Mouse (Mus musculus): ENCODE results near the gene Slc25a36.

DNA sequence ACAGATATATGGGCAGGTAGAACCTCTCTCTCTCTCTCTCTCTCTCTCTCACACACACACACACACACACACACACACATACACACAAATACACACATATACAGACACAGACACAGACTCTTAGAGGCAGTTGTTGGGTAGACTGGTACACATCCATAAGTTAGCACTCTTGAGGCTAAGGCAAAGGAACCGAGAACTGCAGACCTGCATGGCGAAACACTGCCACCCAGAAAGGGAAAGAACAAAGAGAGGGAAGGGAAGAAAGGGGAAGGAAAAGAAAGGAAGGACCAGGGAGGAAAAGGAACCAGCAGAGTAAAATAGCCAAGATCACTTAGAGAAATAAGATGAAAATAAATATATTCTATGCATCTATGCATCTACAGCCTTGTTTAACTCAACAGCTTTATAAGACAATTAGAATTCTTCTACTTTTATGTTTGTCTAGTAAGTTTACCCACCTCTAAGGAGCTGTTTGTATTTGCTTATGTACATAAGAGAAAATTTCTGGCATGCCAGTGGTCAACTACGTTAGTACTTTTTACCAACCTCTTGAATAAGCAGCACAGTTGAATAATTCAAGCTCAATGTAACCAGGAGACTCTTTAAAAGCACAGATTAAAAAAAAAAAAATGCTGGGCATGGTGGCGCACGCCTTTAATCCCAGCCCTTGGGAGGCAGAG, 4.3 kb downstream of the Slc25a36 start:
- TF ChIP-seq CTCF (IDR thresholded peaks at IDR 0.05; ENCODE audit: low read depth, low read length) (no peak), GATA1 (IDR thresholded peaks at IDR 0.05; ENCODE audit: borderline replicate concordance, low read length) (no peak), POLR2AphosphoS5 (IDR thresholded peaks at IDR 0.05; ENCODE audit: insufficient replicate concordance, low read depth, low read length) (no peak), TAL1 (conservative IDR thresholded peaks at IDR 0.05; ENCODE audit: low read depth, low read length) (no peak)
